ENCODE assay signal across 8 mouse cellular contexts in genomic region chr11:19203968-19204367, GRCm38 (mm10).
DNase-seq lines count a peak whose midpoint lies in the region; ATAC-seq lines count a peak whose summit lies in the region.

No protein-coding gene starts in this region.

- peaks cover 8% of the 10 kb centered on the region for H3K4me1 ChIP-seq in hindbrain, embryonic 16.5 days (ENCODE audit: control insufficient read depth, insufficient read depth, low read depth, low read length)
- peaks cover 15% of the 10 kb centered on the region for H3K4me1 ChIP-seq in hindbrain, embryonic 12.5 days
- peaks cover 13% of the 10 kb centered on the region for H3K4me1 ChIP-seq in heart, embryonic 13.5 days
- H3K4me1 ChIP-seq in midbrain, embryonic 14.5 days (ENCODE audit: control insufficient read depth, insufficient read depth, low read length): peaks cover 8% of the 10 kb centered on the region

- H3K9me3 ChIP-seq in hindbrain, embryonic 16.5 days (ENCODE audit: control insufficient read depth, low read length): no peaks in the 10 kb centered on the region
- no peaks in the 10 kb centered on the region for H3K9me3 ChIP-seq in hindbrain, embryonic 12.5 days (replicated peaks)
- no peaks in the 10 kb centered on the region for H3K9me3 ChIP-seq in heart, embryonic 13.5 days
- H3K9me3 ChIP-seq in midbrain, embryonic 14.5 days (ENCODE audit: control insufficient read depth, low read length): no peaks in the 10 kb centered on the region

- no peaks in the 10 kb centered on the region for H3K27me3 ChIP-seq in hindbrain, embryonic 16.5 days (replicated peaks; ENCODE audit: control insufficient read depth, insufficient read depth, low read length)
- H3K27me3 ChIP-seq in hindbrain, embryonic 12.5 days: no peaks in the 10 kb centered on the region
- H3K27me3 ChIP-seq in heart, embryonic 13.5 days (replicated peaks): no peaks in the 10 kb centered on the region
- no peaks in the 10 kb centered on the region for H3K27me3 ChIP-seq in midbrain, embryonic 14.5 days (ENCODE audit: control insufficient read depth, insufficient read depth, low read length)

- no peak overlapping the region for H3K4me3 ChIP-seq in hindbrain, embryonic 16.5 days (ENCODE audit: low read length)
- H3K4me3 ChIP-seq in hindbrain, embryonic 12.5 days: no peak overlapping the region
- H3K4me3 ChIP-seq in heart, embryonic 13.5 days: no peak overlapping the region
- H3K4me3 ChIP-seq in midbrain, embryonic 14.5 days (replicated peaks; ENCODE audit: low read depth, low read length): no peak overlapping the region

- ATAC-seq in hindbrain, embryonic 16.5 days: peak; percentile 79
- no peak for ATAC-seq in hindbrain, embryonic 12.5 days (ENCODE audit: low FRiP score)
- no peak for ATAC-seq in heart, embryonic 13.5 days (ENCODE audit: extremely low read depth, insufficient number of reproducible peaks, low FRiP score, low TSS enrichment)
- ATAC-seq in midbrain, embryonic 14.5 days (ENCODE audit: low FRiP score, low TSS enrichment): no peak
- no peak for ATAC-seq in monocyte, adult 5-6 weeks (replicated peaks; ENCODE audit: insufficient number of reproducible peaks, low FRiP score, low TSS enrichment, poor library complexity, severe bottlenecking)

- no peaks in the 10 kb centered on the region for H3K36me3 ChIP-seq in hindbrain, embryonic 16.5 days (ENCODE audit: control insufficient read depth, insufficient read depth, low read length)
- no peaks in the 10 kb centered on the region for H3K36me3 ChIP-seq in hindbrain, embryonic 12.5 days
- H3K36me3 ChIP-seq in heart, embryonic 13.5 days: no peaks in the 10 kb centered on the region
- no peaks in the 10 kb centered on the region for H3K36me3 ChIP-seq in midbrain, embryonic 14.5 days (ENCODE audit: control insufficient read depth, insufficient read depth, low read length)

- 0 out of 2 replicates have a peak overlapping the region, but pooled peaks have one; percentile 32 for H3K27ac ChIP-seq in hindbrain, embryonic 16.5 days (ENCODE audit: low read depth, low read length)
- no peak overlapping the region for H3K27ac ChIP-seq in hindbrain, embryonic 12.5 days
- 0 out of 2 replicates have a peak overlapping the region, but pooled peaks have one; percentile 12 for H3K27ac ChIP-seq in heart, embryonic 13.5 days (replicated peaks)
- no peak overlapping the region for H3K27ac ChIP-seq in midbrain, embryonic 14.5 days (replicated peaks; ENCODE audit: low read depth, low read length)

- WGBS in hindbrain, embryonic 16.5 days: 29% methylated on average over 5 of the region's 5 CpGs
- WGBS in hindbrain, embryonic 12.5 days: 56% methylated on average over 5 of the region's 5 CpGs
- WGBS in heart, embryonic 13.5 days: 51% methylated on average over 5 of the region's 5 CpGs
- 14% methylated on average over 5 of the region's 5 CpGs for WGBS in midbrain, embryonic 14.5 days

- H3K4me2 ChIP-seq in hindbrain, embryonic 16.5 days (ENCODE audit: low read length): peak overlapping the region; percentile 20; the same call in 1 of the 2 replicates
- H3K4me2 ChIP-seq in hindbrain, embryonic 12.5 days (replicated peaks): no peak overlapping the region
- no peak overlapping the region for H3K4me2 ChIP-seq in heart, embryonic 13.5 days
- no peak overlapping the region for H3K4me2 ChIP-seq in midbrain, embryonic 14.5 days (ENCODE audit: low read length)

- no peak overlapping the region for H3K9ac ChIP-seq in hindbrain, embryonic 16.5 days (ENCODE audit: low read depth, low read length)
- H3K9ac ChIP-seq in hindbrain, embryonic 12.5 days: no peak overlapping the region
- no peak overlapping the region for H3K9ac ChIP-seq in heart, embryonic 13.5 days
- H3K9ac ChIP-seq in midbrain, embryonic 14.5 days (replicated peaks; ENCODE audit: low read length): no peak overlapping the region

- DNase-seq in cerebellum, adult 9-11 months: peak; percentile 18
- peak; percentile 41 to 79 for DNase-seq in layer of hippocampus, postnatal 14 days (ENCODE audit: low spot score in 2 of 2)
- peak; percentile 54 for DNase-seq in midbrain, embryonic 14.5 days
- no peak for DNase-seq in spleen, postnatal 10 days (ENCODE audit: low spot score in 2 of 2)

Comparison
In these comparisons a context has a peak if more than half of its experiments do, and no peak if none do; other contexts are left out.
1. H3K27ac ChIP-seq: peak in hindbrain, embryonic 16.5 days (single experiment) and heart, embryonic 13.5 days (single experiment); none in hindbrain, embryonic 12.5 days (single experiment) and midbrain, embryonic 14.5 days (single experiment).
2. DNase-seq: peak in cerebellum, adult 9-11 months (single experiment), layer of hippocampus, postnatal 14 days (2 of 2) and midbrain, embryonic 14.5 days (single experiment); none in spleen, postnatal 10 days (0 of 2).